ENCODE assay signal across 13 mouse cellular contexts in the genomic region with DNA sequence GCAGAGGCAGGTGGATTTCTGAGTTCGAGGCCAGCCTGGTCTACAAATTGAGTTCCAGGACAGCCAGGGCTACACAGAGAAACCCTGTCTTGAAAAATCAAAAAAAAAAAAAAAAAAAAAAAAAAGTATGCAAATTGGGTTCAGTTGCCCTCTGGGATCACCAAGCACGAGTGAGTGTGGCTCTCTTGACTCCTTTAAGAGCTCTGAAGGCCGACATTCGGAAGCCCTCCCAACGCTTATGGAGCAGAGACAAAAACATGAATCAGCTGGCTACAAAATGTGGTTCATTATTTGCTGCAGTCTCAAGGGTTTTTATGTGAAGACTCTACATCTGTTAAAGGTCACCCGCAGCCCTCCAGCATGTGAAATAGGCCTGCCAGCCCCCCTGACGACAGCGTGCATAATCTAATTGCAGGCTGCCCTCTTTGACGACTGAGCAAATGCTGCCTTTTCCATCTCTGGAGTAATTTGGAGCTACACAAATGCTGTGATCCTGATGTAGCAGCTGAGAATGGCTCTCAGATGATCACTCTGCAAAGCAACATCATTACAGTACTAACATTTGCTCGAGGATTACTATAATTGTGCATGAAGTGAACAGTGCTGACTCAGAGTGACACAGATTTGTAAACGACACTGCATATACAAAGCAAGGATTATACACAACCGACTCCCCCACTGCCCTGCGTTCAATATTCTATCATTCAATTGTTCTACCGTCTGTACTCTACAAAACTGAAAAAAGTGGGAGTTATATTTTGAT. TPM values are rescaled to one million over a fixed set of nuclear protein-coding genes. Genes with fewer than 3 reads are reported as not detected.
DNase-seq lines count a peak whose midpoint lies in the region; ATAC-seq lines count a peak whose summit lies in the region.
"Had no signal": no experiment of that assay in that cellular context is flagged by ENCODE, and none has a peak within 500 bp of the region (broad histone marks: within the 10 kb centered on the region; RNA-seq: fewer than 3 reads in every experiment).

No protein-coding gene starts in this region.

- no peak overlapping the region for H3K9ac ChIP-seq in midbrain, embryonic 16.5 days (ENCODE audit: low read depth, low read length)
- H3K9ac ChIP-seq: limb, embryonic 12.5 days; lung, embryonic 15.5 days had no signal

- ATAC-seq in midbrain, embryonic 16.5 days, result peak; percentile 87

- peak; percentile 7 to 18 for DNase-seq in cerebellum, postnatal 14 days
- DNase-seq in cerebellum, adult 9-10 months, result no peak
- DNase-seq in embryo, embryonic 10.5 days (ENCODE audit: low spot score), result peak; percentile 62
- peak; percentile 50 for DNase-seq in hindbrain, embryonic 10.5 days (ENCODE audit: low spot score)
- no peak for DNase-seq in testis, postnatal 10 days (ENCODE audit: low spot score)
- no peak for DNase-seq in adrenal gland, adult (ENCODE audit: inconsistent age in 2 of 2, low spot score in 1 of 2)
- no peak for DNase-seq in T-cell, adult 2 months (ENCODE audit: low spot score)
- DNase-seq: adrenal gland, postnatal 36 days; cerebellum, postnatal 36 days had no signal

- no peak overlapping the region for H3K4me3 ChIP-seq in hindbrain, embryonic 10.5 days
- no peak overlapping the region for H3K4me3 ChIP-seq in midbrain, embryonic 16.5 days (ENCODE audit: low read depth, low read length)
- H3K4me3 ChIP-seq: limb, embryonic 12.5 days; lung, embryonic 15.5 days had no signal

- H3K9me3 ChIP-seq in hindbrain, embryonic 10.5 days, result no peaks in the 10 kb centered on the region
- no peaks in the 10 kb centered on the region for H3K9me3 ChIP-seq in midbrain, embryonic 16.5 days (replicated peaks; ENCODE audit: control insufficient read depth, low read length, poor library complexity, severe bottlenecking)
- H3K9me3 ChIP-seq: limb, embryonic 12.5 days; lung, embryonic 15.5 days had no signal

- 50% methylated on average over 14 of the region's 14 CpGs for WGBS in hindbrain, embryonic 10.5 days
- WGBS in midbrain, embryonic 16.5 days, result 17% methylated on average over 14 of the region's 14 CpGs

- H3K36me3 ChIP-seq in hindbrain, embryonic 10.5 days, result no peaks in the 10 kb centered on the region
- no peaks in the 10 kb centered on the region for H3K36me3 ChIP-seq in midbrain, embryonic 16.5 days (ENCODE audit: control insufficient read depth, insufficient read depth, low read length)
- H3K36me3 ChIP-seq: limb, embryonic 12.5 days; lung, embryonic 15.5 days had no signal

- no peaks in the 10 kb centered on the region for H3K27me3 ChIP-seq in hindbrain, embryonic 10.5 days (ENCODE audit: insufficient read depth, poor library complexity, severe bottlenecking)
- H3K27me3 ChIP-seq in midbrain, embryonic 16.5 days (ENCODE audit: control insufficient read depth, insufficient read depth, low read depth, low read length), result no peaks in the 10 kb centered on the region
- H3K27me3 ChIP-seq: limb, embryonic 12.5 days; lung, embryonic 15.5 days had no signal

- no peak overlapping the region for H3K27ac ChIP-seq in hindbrain, embryonic 10.5 days
- no peak overlapping the region for H3K27ac ChIP-seq in midbrain, embryonic 16.5 days (ENCODE audit: low read length)
- H3K27ac ChIP-seq: limb, embryonic 12.5 days; lung, embryonic 15.5 days had no signal

- H3K4me2 ChIP-seq in midbrain, embryonic 16.5 days (ENCODE audit: low read length), result no peak overlapping the region
- H3K4me2 ChIP-seq: limb, embryonic 12.5 days; lung, embryonic 15.5 days had no signal

- peaks cover 14% of the 10 kb centered on the region for H3K4me1 ChIP-seq in hindbrain, embryonic 10.5 days (replicated peaks)
- no peaks in the 10 kb centered on the region for H3K4me1 ChIP-seq in midbrain, embryonic 16.5 days (ENCODE audit: control insufficient read depth, insufficient read depth, low read length)
- H3K4me1 ChIP-seq: lung, embryonic 15.5 days had no signal

RNA-seq across cellular contexts. Expression of a gene that starts 15.4 kb away (rescaled TPM):
- not detected in 2 replicates for polyA plus RNA-seq in hindbrain, embryonic 10.5 days (2016; fragmentation: Nextera tagmentation; extraction: Ambion mirVana)
- polyA plus RNA-seq in midbrain, embryonic 16.5 days (2015; fragmentation: Nextera tagmentation; extraction: Ambion mirVana), result not detected in 2 replicates
- polyA plus RNA-seq: kidney, embryonic 14.5 days; limb, embryonic 12.5 days; lung, embryonic 15.5 days had no signal

RNA-seq across cellular contexts. Expression of a gene that starts 15.7 kb away (rescaled TPM):
- not detected in 2 replicates for polyA plus RNA-seq in hindbrain, embryonic 10.5 days (2016; fragmentation: Nextera tagmentation; extraction: Ambion mirVana)
- polyA plus RNA-seq in midbrain, embryonic 16.5 days (2015; fragmentation: Nextera tagmentation; extraction: Ambion mirVana), result not detected in 2 replicates
- polyA plus RNA-seq: kidney, embryonic 14.5 days; limb, embryonic 12.5 days; lung, embryonic 15.5 days had no signal

RNA-seq across cellular contexts. Expression of a gene that starts 34.9 kb away (rescaled TPM):
- not detected in 2 replicates for polyA plus RNA-seq in hindbrain, embryonic 10.5 days (2016; fragmentation: Nextera tagmentation; extraction: Ambion mirVana)
- polyA plus RNA-seq in midbrain, embryonic 16.5 days (2015; fragmentation: Nextera tagmentation; extraction: Ambion mirVana), result not detected in 2 replicates
- polyA plus RNA-seq: limb, embryonic 12.5 days; lung, embryonic 15.5 days had no signal

RNA-seq across cellular contexts. Expression of a gene that starts 41.3 kb away (rescaled TPM):
- not detected in 2 replicates for polyA plus RNA-seq in hindbrain, embryonic 10.5 days (2016; fragmentation: Nextera tagmentation; extraction: Ambion mirVana)
- 1.3 and 2.6 TPM in 2 replicates for polyA plus RNA-seq in midbrain, embryonic 16.5 days (2015; fragmentation: Nextera tagmentation; extraction: Ambion mirVana)
- polyA plus RNA-seq: limb, embryonic 12.5 days; lung, embryonic 15.5 days had no signal

Comparison
In these comparisons a context has a peak if more than half of its experiments do, and no peak if none do; other contexts are left out.
1. DNase-seq: peak in cerebellum, postnatal 14 days (2 of 2), embryo, embryonic 10.5 days (single experiment) and hindbrain, embryonic 10.5 days (single experiment); none in cerebellum, adult 9-10 months (single experiment), testis, postnatal 10 days (single experiment), adrenal gland, adult (0 of 2) and T-cell, adult 2 months (single experiment).